Mouse (Mus musculus): Measurements from ENCODE around the gene H2-Q2.
"Not testable (repeated sequence)": the region's sequence is repeated elsewhere in the genome, so short reads cannot be mapped to it uniquely, and the experiment has no call there.

The H2-Q2 gene

GRCm38 (mm10) chr17:35342071-35342671, at the start of gene H2-Q2:
Gene H2-Q2 (plus strand): TSS chr17:35342242.
- DNase-seq (ENCODE audit: low read depth, low spot score), result no peak

- peak; percentile 64 for DNase-seq (ENCODE audit: low read depth, low spot score)
These were observed 46.2 kb upstream of the H2-Q2 start for GRCm38 (mm10) chr17:35295796-35296195.

- DNase-seq (ENCODE audit: low read depth, low spot score), result not testable (repeated sequence)
These were observed 41.6 kb upstream of the H2-Q2 start for GRCm38 (mm10) chr17:35300261-35300945.

- DNase-seq (ENCODE audit: low read depth, low spot score), result peak; percentile 83
These were observed 40.3 kb upstream of the H2-Q2 start for GRCm38 (mm10) chr17:35301645-35302258.

- no peak for DNase-seq (ENCODE audit: low read depth, low spot score)
These were observed 38.8 kb upstream of the H2-Q2 start for GRCm38 (mm10) chr17:35303271-35303670.

GRCm38 (mm10) chr17:35303756-35304350, 38.2 kb upstream of the H2-Q2 start:
- DNase-seq (ENCODE audit: low read depth, low spot score), result no peak

GRCm38 (mm10) chr17:35304478-35304877, 37.6 kb upstream of the H2-Q2 start:
- no peak for DNase-seq (ENCODE audit: low read depth, low spot score)

- not testable (repeated sequence) for DNase-seq (ENCODE audit: low read depth, low spot score)
These were observed 37.1 kb upstream of the H2-Q2 start for GRCm38 (mm10) chr17:35304921-35305320.

GRCm38 (mm10) chr17:35318671-35319070, 23.4 kb upstream of the H2-Q2 start:
- DNase-seq (ENCODE audit: low read depth, low spot score), result no peak

GRCm38 (mm10) chr17:35320327-35321081, 21.5 kb upstream of the H2-Q2 start, which contains the start of gene H2-Q1:
Gene H2-Q1 (plus strand): TSS chr17:35320405.
- no peak for DNase-seq (ENCODE audit: low read depth, low spot score)

- DNase-seq (ENCODE audit: low read depth, low spot score), result not testable (repeated sequence)
These were observed 16.9 kb upstream of the H2-Q2 start for GRCm38 (mm10) chr17:35325124-35325523.

GRCm38 (mm10) chr17:35326000-35326399, 16.0 kb upstream of the H2-Q2 start:
- DNase-seq (ENCODE audit: low read depth, low spot score), result not testable (repeated sequence)

- DNase-seq (ENCODE audit: low read depth, low spot score), result not testable (repeated sequence)
These were observed 12.3 kb upstream of the H2-Q2 start for GRCm38 (mm10) chr17:35329714-35330113.

GRCm38 (mm10) chr17:35331546-35331945, 10.5 kb upstream of the H2-Q2 start:
- DNase-seq (ENCODE audit: low read depth, low spot score), result not testable (repeated sequence)

GRCm38 (mm10) chr17:35342711-35343476, 852 bp downstream of the H2-Q2 start:
- no peak for DNase-seq (ENCODE audit: low read depth, low spot score)

- not testable (repeated sequence) for DNase-seq (ENCODE audit: low read depth, low spot score)
These were observed 5.6 kb downstream of the H2-Q2 start for GRCm38 (mm10) chr17:35347659-35348058.

- not testable (repeated sequence) for DNase-seq (ENCODE audit: low read depth, low spot score)
These were observed 11.2 kb downstream of the H2-Q2 start for GRCm38 (mm10) chr17:35353275-35353674.

GRCm38 (mm10) chr17:35354071-35354470, 12.0 kb downstream of the H2-Q2 start:
- no peak for DNase-seq (ENCODE audit: low read depth, low spot score)

- no peak for DNase-seq (ENCODE audit: low read depth, low spot score)
These were observed 15.0 kb downstream of the H2-Q2 start for GRCm38 (mm10) chr17:35357086-35357485.

- DNase-seq (ENCODE audit: low read depth, low spot score), result no peak
These were observed 16.9 kb downstream of the H2-Q2 start for GRCm38 (mm10) chr17:35358763-35359469.
